8 mouse cellular contexts compared by ENCODE assay signal in genomic region chr11:32941331-32942009, GRCm38 (mm10).
DNase-seq lines count a peak whose midpoint lies in the region; ATAC-seq lines count a peak whose summit lies in the region.
"Had no signal": no experiment of that assay in that cellular context is flagged by ENCODE, and none has a peak within 500 bp of the region (broad histone marks: within the 10 kb centered on the region; RNA-seq: fewer than 3 reads in every experiment).

No protein-coding gene starts in this region.

- no peak overlapping the region for H3K9ac ChIP-seq in midbrain, embryonic 13.5 days (replicated peaks)
- no peak overlapping the region for H3K9ac ChIP-seq in midbrain, embryonic 16.5 days (ENCODE audit: low read depth, low read length)
- no peak overlapping the region for H3K9ac ChIP-seq in hindbrain, embryonic 16.5 days (ENCODE audit: low read depth, low read length)
- H3K9ac ChIP-seq: heart, embryonic 13.5 days had no signal

- no peak overlapping the region for H3K27ac ChIP-seq in midbrain, embryonic 13.5 days
- H3K27ac ChIP-seq in midbrain, embryonic 16.5 days (ENCODE audit: low read length): no peak overlapping the region
- peak overlapping the region; percentile 4 for H3K27ac ChIP-seq in hindbrain, embryonic 16.5 days (ENCODE audit: low read depth, low read length)
- H3K27ac ChIP-seq: heart, embryonic 13.5 days had no signal

- 74% methylated on average over 5 of the region's 5 CpGs for WGBS in midbrain, embryonic 13.5 days
- WGBS in midbrain, embryonic 16.5 days: 72% methylated on average over 5 of the region's 5 CpGs
- WGBS in hindbrain, embryonic 16.5 days: 56% methylated on average over 5 of the region's 5 CpGs

- H3K36me3 ChIP-seq in midbrain, embryonic 13.5 days: no peaks in the 10 kb centered on the region
- H3K36me3 ChIP-seq in midbrain, embryonic 16.5 days (ENCODE audit: control insufficient read depth, insufficient read depth, low read length): no peaks in the 10 kb centered on the region
- no peaks in the 10 kb centered on the region for H3K36me3 ChIP-seq in hindbrain, embryonic 16.5 days (ENCODE audit: control insufficient read depth, insufficient read depth, low read length)
- H3K36me3 ChIP-seq: heart, embryonic 13.5 days had no signal

- DNase-seq in cerebellum, postnatal 10 days: peak; percentile 67 to 77
- peak; percentile 41 to 55 for DNase-seq in right cerebral cortex, postnatal 10 days (ENCODE audit: low spot score in 2 of 2)
- no peak for DNase-seq in T-cell, adult 2 months (ENCODE audit: low spot score)
- DNase-seq in gastrocnemius, postnatal 4 days (ENCODE audit: low spot score in 2 of 2): no peak

- H3K4me3 ChIP-seq in midbrain, embryonic 13.5 days (replicated peaks): no peak overlapping the region
- no peak overlapping the region for H3K4me3 ChIP-seq in midbrain, embryonic 16.5 days (ENCODE audit: low read depth, low read length)
- H3K4me3 ChIP-seq in hindbrain, embryonic 16.5 days (ENCODE audit: low read length): no peak overlapping the region
- H3K4me3 ChIP-seq: heart, embryonic 13.5 days had no signal

- ATAC-seq in midbrain, embryonic 13.5 days: 0 out of 2 replicates have a peak, but pooled peaks have one; percentile 53
- no peak for ATAC-seq in midbrain, embryonic 16.5 days
- peak; percentile 67 for ATAC-seq in hindbrain, embryonic 16.5 days

- H3K4me2 ChIP-seq in midbrain, embryonic 13.5 days (replicated peaks): no peak overlapping the region
- H3K4me2 ChIP-seq in midbrain, embryonic 16.5 days (ENCODE audit: low read length): no peak overlapping the region
- H3K4me2 ChIP-seq in hindbrain, embryonic 16.5 days (ENCODE audit: low read length): no peak overlapping the region
- H3K4me2 ChIP-seq: heart, embryonic 13.5 days had no signal

- 0 out of 2 replicates have a peak, but pooled peaks cover 8% of the 10 kb centered on the region for H3K4me1 ChIP-seq in midbrain, embryonic 13.5 days (replicated peaks)
- H3K4me1 ChIP-seq in midbrain, embryonic 16.5 days (ENCODE audit: control insufficient read depth, insufficient read depth, low read length): no peaks in the 10 kb centered on the region
- peaks cover 5% of the 10 kb centered on the region for H3K4me1 ChIP-seq in hindbrain, embryonic 16.5 days (ENCODE audit: control insufficient read depth, insufficient read depth, low read depth, low read length)

- no peaks in the 10 kb centered on the region for H3K9me3 ChIP-seq in midbrain, embryonic 13.5 days
- H3K9me3 ChIP-seq in midbrain, embryonic 16.5 days (replicated peaks; ENCODE audit: control insufficient read depth, low read length, poor library complexity, severe bottlenecking): no peaks in the 10 kb centered on the region
- H3K9me3 ChIP-seq in hindbrain, embryonic 16.5 days (ENCODE audit: control insufficient read depth, low read length): no peaks in the 10 kb centered on the region
- H3K9me3 ChIP-seq: heart, embryonic 13.5 days had no signal

- H3K27me3 ChIP-seq in midbrain, embryonic 13.5 days: no peaks in the 10 kb centered on the region; the same call in 1 of the 2 replicates
- H3K27me3 ChIP-seq in midbrain, embryonic 16.5 days (ENCODE audit: control insufficient read depth, insufficient read depth, low read depth, low read length): no peaks in the 10 kb centered on the region
- H3K27me3 ChIP-seq in hindbrain, embryonic 16.5 days (replicated peaks; ENCODE audit: control insufficient read depth, insufficient read depth, low read length): no peaks in the 10 kb centered on the region

Comparison
In these comparisons a context has a peak if more than half of its experiments do, and no peak if none do; other contexts are left out.
1. DNase-seq: peak in cerebellum, postnatal 10 days (2 of 2) and right cerebral cortex, postnatal 10 days (2 of 2); none in T-cell, adult 2 months (single experiment) and gastrocnemius, postnatal 4 days (0 of 2).